Mouse (Mus musculus) embryonic facial prominence, embryonic 15.5 days (tissue): ENCODE results near the gene Btf3. TPM values are rescaled to one million over a fixed set of nuclear protein-coding genes. Genes with fewer than 3 reads are reported as not detected.

Source experiments
- ATAC-seq: fragments of 200-750 bp; cut with Nextera tagmentation; 2 replicates; pipeline ENCODE4 v1.8.0; 2017; ENCODE audit warnings: low read depth, moderate TSS enrichment; ENCODE audit not compliant: insufficient number of reproducible peaks, low FRiP score, low TSS enrichment
- H3K27ac ChIP-seq: fragments of 300-500 bp; sonication (generic); replicated peaks from 2 replicates; pipeline ENCODE4 v1.5.1; 2015; ENCODE audit warnings: mild to moderate bottlenecking, inconsistent platforms
- H3K27me3 ChIP-seq: fragments of 300-500 bp; sonication (generic); 2 replicates; pipeline ENCODE4 v1.6.1; 2015; ENCODE audit warnings: inconsistent platforms
- H3K36me3 ChIP-seq: fragments of 300-500 bp; sonication (generic); 2 replicates; pipeline ENCODE4 v1.6.1; 2015; ENCODE audit warnings: mild to moderate bottlenecking, inconsistent platforms
- H3K4me1 ChIP-seq: fragments of 300-500 bp; sonication (generic); 2 replicates; pipeline ENCODE4 v1.6.1; 2015; ENCODE audit warnings: inconsistent platforms
- H3K4me2 ChIP-seq: fragments of 300-500 bp; sonication (generic); replicated peaks from 2 replicates; pipeline ENCODE4 v1.6.1; 2015; ENCODE audit warnings: mild to moderate bottlenecking, inconsistent platforms
- H3K4me3 ChIP-seq: fragments of 300-500 bp; sonication (generic); replicated peaks from 2 replicates; pipeline ENCODE4 v1.5.1; 2015; ENCODE audit warnings: mild to moderate bottlenecking, inconsistent platforms
- H3K9ac ChIP-seq: fragments of 300-500 bp; sonication (generic); 2 replicates; pipeline ENCODE4 v1.6.1; 2015; ENCODE audit warnings: inconsistent platforms
- H3K9me3 ChIP-seq: fragments of 300-500 bp; sonication (generic); replicated peaks from 2 replicates; pipeline ENCODE4 v1.6.1; 2016; ENCODE audit warnings: inconsistent platforms
- WGBS: fragments of 180-500 bp; shearing (Covaris S2); methylation state at CpG from one replicate; pipeline ENCODE4 v1.1.7; 2015; 5-methylcytosine and 5-hydroxymethylcytosine counted together
- polyA plus RNA-seq: library from polyadenylated mRNA; unstranded; fragments of >200 nt; fragmentation: Nextera tagmentation; extraction: Ambion mirVana; gene quantifications from 2 replicates; pipeline ENCODE4 v1.2.1, GENCODE M21; 2015

The Btf3 gene
- polyA plus RNA-seq, 1 experiment from 2014 or later = 630 TPM

DNA sequence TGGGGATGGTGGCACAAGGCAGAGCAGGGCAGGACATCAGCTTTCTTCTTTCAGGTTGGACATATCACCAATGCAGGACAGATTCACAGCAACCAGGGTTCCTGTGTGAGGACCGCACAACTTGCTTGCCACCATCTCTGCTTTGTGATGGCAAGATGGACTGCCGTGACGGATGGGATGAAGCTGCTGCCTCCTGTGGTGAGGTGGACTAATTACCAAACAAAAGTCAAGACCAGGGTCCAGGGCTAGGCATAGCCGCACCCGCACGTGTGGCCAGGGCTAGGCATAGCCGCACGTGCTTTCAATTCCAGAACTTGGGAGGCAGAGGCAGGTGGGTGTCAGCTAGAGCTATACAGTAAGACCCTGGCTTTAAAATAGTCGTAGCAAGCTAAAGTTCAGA lies 11.5 kb downstream of the Btf3 start:
- H3K4me1 ChIP-seq = peaks cover 5% of the 10 kb centered on the region; the same call in 1 of the 2 replicates
- H3K4me3 ChIP-seq = no peak overlapping the region
- H3K4me2 ChIP-seq = no peak overlapping the region
- H3K9ac ChIP-seq = no peak overlapping the region
- H3K9me3 ChIP-seq = no peaks in the 10 kb centered on the region
- H3K36me3 ChIP-seq = peaks cover 19% of the 10 kb centered on the region
- H3K27ac ChIP-seq = no peak overlapping the region
- no peaks in the 10 kb centered on the region for H3K27me3 ChIP-seq
- 91% methylated on average over 9 of the region's 9 CpGs for WGBS
- ATAC-seq = no peak

DNA sequence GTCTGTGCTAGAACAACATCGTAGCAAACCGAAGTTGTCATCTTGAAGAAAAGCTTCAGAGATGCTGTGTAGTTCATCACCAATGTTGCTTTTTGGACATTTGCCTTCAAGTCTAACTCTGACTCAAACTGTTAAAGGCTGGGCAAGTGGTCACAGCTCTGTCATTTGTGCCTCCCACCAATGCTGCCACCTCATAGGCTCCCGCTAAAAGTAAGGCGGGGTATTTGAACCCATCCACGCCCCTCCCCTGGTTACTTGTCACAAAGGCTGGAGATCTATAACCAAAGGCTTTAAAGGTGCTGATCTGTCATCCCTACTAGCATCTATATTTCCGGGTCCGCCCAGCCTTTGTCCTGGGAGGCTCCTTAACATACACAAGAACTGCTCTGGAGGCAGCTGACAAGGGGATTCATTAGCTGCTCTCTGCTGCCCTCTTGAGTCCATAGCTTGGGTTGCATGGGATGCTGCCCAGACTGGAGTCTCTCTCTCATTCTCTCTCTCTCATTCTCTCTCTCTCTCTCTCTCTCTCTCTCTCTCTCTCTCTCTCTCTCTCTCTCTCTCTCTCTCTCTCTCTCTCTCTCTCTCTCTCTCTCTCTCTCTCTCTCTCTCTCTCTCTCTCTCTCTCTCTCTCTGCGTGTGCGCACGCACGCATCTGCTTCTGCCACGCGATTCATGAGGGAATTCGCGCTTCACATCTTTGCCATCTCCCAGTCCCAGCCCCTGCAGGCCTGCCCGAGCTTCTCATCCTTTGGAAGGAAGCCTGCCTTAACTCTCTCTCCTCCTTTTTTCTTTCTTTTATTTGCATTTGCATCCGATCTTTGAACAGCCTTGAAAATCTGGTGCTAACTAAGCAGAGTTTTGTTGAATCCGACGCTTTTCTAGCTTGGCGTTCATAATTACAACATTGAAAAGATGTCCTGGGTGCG lies 17.7 kb downstream of the Btf3 start:
- H3K9me3 ChIP-seq = no peaks in the 10 kb centered on the region
- H3K27me3 ChIP-seq = no peaks in the 10 kb centered on the region
- WGBS = 42% methylated on average over 21 of the region's 21 CpGs
- H3K4me1 ChIP-seq = 0 out of 2 replicates have a peak, but pooled peaks cover 4% of the 10 kb centered on the region
- no peak overlapping the region for H3K9ac ChIP-seq
- H3K36me3 ChIP-seq = no peaks in the 10 kb centered on the region
- no peak overlapping the region; the same call in 1 of the 2 replicates for H3K4me3 ChIP-seq
- peak overlapping the region; percentile 40 for H3K4me2 ChIP-seq
- H3K27ac ChIP-seq = no peak overlapping the region
- ATAC-seq = peak; percentile 52; the same call in 1 of the 2 replicates

DNA sequence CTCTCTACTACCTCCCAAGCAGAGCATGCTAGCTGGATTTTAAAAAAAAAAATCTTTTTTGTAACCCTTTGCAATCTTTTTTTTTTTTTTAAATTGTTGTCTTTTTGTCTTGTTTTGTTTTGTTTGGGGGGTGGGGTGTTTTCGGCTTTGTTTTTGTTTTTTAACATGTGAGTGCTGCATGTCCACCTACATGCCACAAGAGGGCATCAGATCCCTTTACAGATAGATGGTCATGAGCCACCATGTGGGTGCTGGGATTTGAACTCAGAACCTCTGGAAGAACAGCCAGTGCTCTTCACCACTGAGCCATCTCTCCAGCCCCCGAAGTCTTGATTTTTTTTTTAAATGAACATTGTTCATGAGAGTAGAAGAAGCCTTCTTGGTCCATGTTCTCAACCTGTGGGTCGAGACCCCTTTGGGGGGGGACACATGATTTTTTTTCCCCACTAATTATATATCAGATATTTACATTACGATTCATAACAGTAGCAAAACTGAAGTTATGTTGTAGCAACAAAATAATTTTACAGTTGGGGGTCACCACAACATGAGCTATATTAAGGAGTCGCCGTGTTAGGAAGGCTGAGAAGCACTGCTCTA lies 18.8 kb downstream of the Btf3 start:
- Histone ChIP-seq H3K4me3 (no peak overlapping the region), H3K9me3 (no peaks in the 10 kb centered on the region), H3K9ac (no peak overlapping the region), H3K4me2 (no peak overlapping the region), H3K36me3 (no peaks in the 10 kb centered on the region), H3K27me3 (no peaks in the 10 kb centered on the region), H3K27ac (0 out of 2 replicates have a peak overlapping the region, but pooled peaks have one; percentile 11), H3K4me1 (0 out of 2 replicates have a peak, but pooled peaks cover 4% of the 10 kb centered on the region)
- no peak for ATAC-seq
- 90% methylated on average over 6 of the region's 6 CpGs for WGBS

DNA sequence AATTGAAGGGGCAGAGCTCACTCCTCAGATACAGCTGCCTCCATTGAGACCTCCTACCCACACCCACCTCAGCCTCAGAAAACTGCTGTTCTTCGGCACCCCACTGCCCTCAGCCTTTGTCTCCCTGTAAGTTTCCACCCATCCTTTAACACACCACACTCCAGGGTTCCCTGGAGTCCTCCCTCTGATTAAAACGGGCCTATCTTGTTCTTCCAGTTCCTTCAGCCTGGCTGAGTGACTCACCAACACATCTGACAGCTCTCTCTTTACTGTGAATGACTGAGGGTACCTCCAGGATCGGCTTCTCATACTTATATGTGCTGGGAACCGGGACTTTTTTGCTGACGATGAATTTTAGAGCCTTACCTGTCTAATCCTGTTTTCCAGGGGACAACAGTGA lies 20.7 kb downstream of the Btf3 start:
- Histone ChIP-seq H3K27ac (peak overlapping the region; percentile 75), H3K4me1 (0 out of 2 replicates have a peak, but pooled peaks cover 4% of the 10 kb centered on the region), H3K4me2 (no peak overlapping the region), H3K4me3 (no peak overlapping the region), H3K27me3 (no peaks in the 10 kb centered on the region), H3K9me3 (no peaks in the 10 kb centered on the region), H3K36me3 (no peaks in the 10 kb centered on the region), H3K9ac (no peak overlapping the region)
- WGBS = 34% methylated on average over 5 of the region's 5 CpGs
- ATAC-seq = 0 out of 2 replicates have a peak, but pooled peaks have one; percentile 41

DNA sequence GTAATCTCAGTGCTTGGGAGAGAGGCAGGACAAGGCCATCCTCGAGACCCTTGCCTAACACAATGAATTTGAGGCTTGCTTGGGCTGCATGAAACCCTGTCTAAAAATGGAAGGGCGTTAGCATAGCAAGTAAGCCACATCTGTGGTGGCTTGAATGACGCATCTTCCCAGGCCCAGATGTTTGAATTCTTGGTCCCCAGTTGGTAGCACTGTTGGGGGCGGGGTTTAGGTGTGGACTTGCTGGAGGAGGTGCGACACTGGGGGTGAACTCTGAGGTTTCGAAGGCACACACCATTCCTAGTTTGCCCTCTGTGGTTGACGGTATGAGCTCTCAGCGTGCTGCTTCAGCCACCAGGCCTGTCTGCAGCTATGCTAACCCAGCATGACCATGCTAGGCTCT lies 25.1 kb downstream of the Btf3 start:
- H3K27ac ChIP-seq = 0 out of 2 replicates have a peak overlapping the region, but pooled peaks have one; percentile 44
- WGBS = 74% methylated on average over 8 of the region's 8 CpGs
- H3K9ac ChIP-seq = no peak overlapping the region
- no peaks in the 10 kb centered on the region for H3K36me3 ChIP-seq
- no peak overlapping the region for H3K4me2 ChIP-seq
- no peaks in the 10 kb centered on the region for H3K27me3 ChIP-seq
- no peaks in the 10 kb centered on the region for H3K9me3 ChIP-seq
- no peak overlapping the region for H3K4me3 ChIP-seq
- no peaks in the 10 kb centered on the region for H3K4me1 ChIP-seq
- ATAC-seq = no peak

DNA sequence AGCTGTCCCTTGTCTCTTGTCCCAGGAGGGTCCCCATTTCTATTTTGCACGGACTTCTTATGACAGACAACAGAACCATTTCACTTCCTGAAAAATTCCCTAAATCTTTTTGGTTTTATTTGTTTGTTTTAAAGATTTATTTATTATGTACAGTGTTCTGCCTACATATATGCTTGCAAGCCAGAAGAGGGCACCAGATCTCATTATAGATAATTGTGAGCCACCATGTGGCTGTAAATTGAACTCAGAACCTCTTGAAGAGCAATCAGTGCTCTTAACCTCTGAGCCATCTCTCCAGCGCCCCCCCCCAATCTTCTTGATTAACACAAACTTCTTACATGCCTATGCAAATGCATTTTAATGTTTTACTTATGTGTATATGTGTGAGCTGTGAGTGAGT lies 26.1 kb downstream of the Btf3 start:
- Histone ChIP-seq H3K4me3 (no peak overlapping the region), H3K4me1 (no peaks in the 10 kb centered on the region), H3K9me3 (no peaks in the 10 kb centered on the region), H3K4me2 (no peak overlapping the region), H3K27me3 (no peaks in the 10 kb centered on the region), H3K36me3 (no peaks in the 10 kb centered on the region), H3K27ac (no peak overlapping the region), H3K9ac (no peak overlapping the region)
- ATAC-seq = no peak
- WGBS = 37% methylated on average over 2 of the region's 2 CpGs

DNA sequence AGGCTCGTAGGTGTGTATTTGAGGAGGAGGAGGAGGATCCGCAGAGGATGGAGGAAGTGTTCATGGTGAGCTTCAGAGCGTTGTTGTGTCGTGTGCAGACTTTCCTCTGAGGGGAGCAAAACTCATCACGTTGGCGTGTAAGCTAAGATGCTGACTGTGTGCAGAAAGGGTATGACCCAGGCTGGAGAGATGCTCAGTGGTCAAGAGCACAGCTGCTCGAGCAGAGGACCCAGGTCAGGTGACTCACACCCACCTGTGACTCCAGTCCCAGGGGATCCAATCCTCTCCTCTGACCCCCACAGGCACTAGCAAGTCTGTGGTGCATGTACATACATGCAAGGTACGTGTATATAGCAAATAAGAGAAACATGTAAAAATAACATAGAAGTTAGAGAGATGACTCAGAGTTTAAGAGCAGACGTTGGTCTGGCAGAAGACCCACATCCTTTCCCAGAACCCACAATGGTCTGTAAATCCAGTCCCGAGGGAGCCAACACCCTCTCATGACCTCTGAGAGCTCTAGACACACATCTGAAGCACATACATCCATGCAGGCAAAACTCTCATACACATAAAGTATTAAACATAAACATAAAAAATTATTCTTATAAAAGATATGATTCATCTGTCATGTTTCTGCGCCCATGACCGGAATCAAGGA lies 35.7 kb downstream of the Btf3 start:
- Histone ChIP-seq H3K9ac (no peak overlapping the region), H3K9me3 (no peaks in the 10 kb centered on the region), H3K4me2 (no peak overlapping the region), H3K27me3 (no peaks in the 10 kb centered on the region), H3K4me1 (no peaks in the 10 kb centered on the region), H3K36me3 (no peaks in the 10 kb centered on the region), H3K27ac (no peak overlapping the region), H3K4me3 (no peak overlapping the region)
- no peak for ATAC-seq
- WGBS = 76% methylated on average over 12 of the region's 12 CpGs

DNA sequence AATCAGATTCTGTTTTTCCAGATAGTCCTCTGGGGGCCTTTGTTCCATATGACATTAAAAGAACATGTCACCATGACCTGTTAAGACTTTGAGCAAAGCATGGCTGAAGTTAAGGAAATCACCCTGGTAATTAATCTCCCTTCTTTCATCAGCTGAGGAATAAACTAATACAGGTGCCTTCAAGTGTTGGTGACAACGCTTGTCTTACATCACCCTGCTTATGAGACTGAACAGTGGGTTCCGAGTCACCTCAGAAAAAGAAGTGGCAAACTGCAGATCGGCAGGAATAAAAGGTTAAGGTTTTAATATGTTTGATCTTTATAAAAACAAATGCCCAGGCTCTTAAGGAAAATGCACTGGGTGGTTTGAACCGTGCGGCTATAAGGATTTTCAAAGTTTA lies 37.1 kb downstream of the Btf3 start, which contains the start of gene Gm21976:
Gm21976 (plus strand) TSS at position 202 of the 400 bp plus-strand sequence.
- no peaks in the 10 kb centered on the region for H3K4me1 ChIP-seq
- H3K27ac ChIP-seq = no peak within 1 kb of the TSS
- no peak for ATAC-seq
- H3K9ac ChIP-seq = no peak within 1 kb of the TSS
- WGBS = 79% methylated on average over 5 of the region's 5 CpGs
- H3K4me2 ChIP-seq = no peak within 1 kb of the TSS
- no peak within 1 kb of the TSS for H3K4me3 ChIP-seq
- peaks cover 5% of the 10 kb centered on the region; the same call in 1 of the 2 replicates for H3K36me3 ChIP-seq
- no peaks in the 10 kb centered on the region for H3K9me3 ChIP-seq
- H3K27me3 ChIP-seq = no peaks in the 10 kb centered on the region

DNA sequence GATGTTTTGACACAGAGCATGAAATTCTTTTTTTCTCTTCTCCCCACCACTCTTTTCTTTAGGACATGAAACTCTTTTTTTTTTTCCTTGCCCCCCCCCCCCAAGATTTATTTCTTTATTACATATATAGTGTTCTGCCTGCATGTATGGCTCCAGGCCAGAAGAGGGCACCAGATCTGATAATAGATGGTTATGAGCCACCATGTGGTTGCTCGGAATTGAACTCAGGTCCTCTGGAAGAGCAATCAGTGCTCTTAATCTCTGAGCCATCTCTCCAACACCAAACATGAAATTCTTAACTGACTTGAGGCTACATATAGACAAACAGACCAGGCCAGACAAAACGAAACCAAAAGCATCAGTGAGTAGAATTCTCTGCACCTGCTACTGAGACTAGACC lies 39.3 kb downstream of the Btf3 start:
- no peak overlapping the region for H3K27ac ChIP-seq
- 84% methylated on average over 2 of the region's 2 CpGs for WGBS
- no peak overlapping the region for H3K9ac ChIP-seq
- H3K4me3 ChIP-seq = no peak overlapping the region
- no peak overlapping the region for H3K4me2 ChIP-seq
- no peaks in the 10 kb centered on the region for H3K4me1 ChIP-seq
- no peak for ATAC-seq
- no peaks in the 10 kb centered on the region for H3K27me3 ChIP-seq
- no peaks in the 10 kb centered on the region for H3K9me3 ChIP-seq
- peaks cover 23% of the 10 kb centered on the region for H3K36me3 ChIP-seq

DNA sequence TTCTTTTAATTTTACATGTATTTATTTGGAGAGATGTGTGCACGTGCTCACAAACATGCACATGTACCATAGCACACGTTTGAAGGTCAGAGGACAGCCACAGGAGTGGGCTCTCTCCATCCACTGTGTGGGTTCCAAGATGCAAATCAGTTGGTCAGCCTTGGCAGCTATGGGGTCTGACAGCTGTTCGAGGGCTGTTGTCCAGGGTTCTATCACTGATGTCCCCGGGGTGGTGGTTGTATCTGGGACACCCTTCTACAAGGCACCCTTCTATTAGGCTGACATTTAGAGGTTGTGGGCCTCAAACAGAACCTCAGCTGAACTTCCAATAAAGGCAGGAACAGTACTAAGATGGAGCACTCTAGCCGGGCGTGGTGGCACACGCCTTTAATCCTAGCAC lies 40.6 kb downstream of the Btf3 start:
- no peak overlapping the region for H3K27ac ChIP-seq
- no peaks in the 10 kb centered on the region for H3K4me1 ChIP-seq
- H3K9ac ChIP-seq = no peak overlapping the region
- no peak overlapping the region for H3K4me3 ChIP-seq
- peaks cover 34% of the 10 kb centered on the region for H3K36me3 ChIP-seq
- no peaks in the 10 kb centered on the region for H3K27me3 ChIP-seq
- no peaks in the 10 kb centered on the region for H3K9me3 ChIP-seq
- no peak for ATAC-seq
- WGBS = 89% methylated on average over 7 of the region's 7 CpGs
- H3K4me2 ChIP-seq = no peak overlapping the region

DNA sequence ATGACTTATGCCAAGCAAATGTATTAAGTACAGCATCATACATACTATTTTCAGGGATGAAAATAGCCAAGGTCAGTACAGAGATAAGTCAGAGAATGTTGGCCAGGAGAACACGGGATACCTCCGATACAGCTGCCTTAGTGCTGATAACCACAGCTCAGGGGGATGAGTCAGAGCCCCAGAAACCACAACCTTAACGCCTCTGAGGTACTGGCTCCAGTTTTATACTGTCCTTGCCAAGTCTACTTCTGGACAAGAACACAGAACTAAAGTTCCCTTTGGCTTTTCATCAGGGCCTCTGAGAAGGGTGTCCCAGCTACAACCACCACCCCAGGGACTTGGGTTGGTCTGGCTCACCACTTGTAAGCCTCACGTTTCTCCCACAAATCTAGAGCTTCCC lies 41.2 kb downstream of the Btf3 start:
- H3K4me1 ChIP-seq = no peaks in the 10 kb centered on the region
- no peak overlapping the region for H3K27ac ChIP-seq
- no peaks in the 10 kb centered on the region for H3K9me3 ChIP-seq
- WGBS = 67% methylated on average over 4 of the region's 4 CpGs
- H3K27me3 ChIP-seq = no peaks in the 10 kb centered on the region
- no peak overlapping the region for H3K4me2 ChIP-seq
- no peak overlapping the region for H3K9ac ChIP-seq
- no peak overlapping the region for H3K4me3 ChIP-seq
- no peak for ATAC-seq
- H3K36me3 ChIP-seq = peaks cover 38% of the 10 kb centered on the region
